Comparison of ENCODE assay signal across 12 mouse cellular contexts in the genomic region with DNA sequence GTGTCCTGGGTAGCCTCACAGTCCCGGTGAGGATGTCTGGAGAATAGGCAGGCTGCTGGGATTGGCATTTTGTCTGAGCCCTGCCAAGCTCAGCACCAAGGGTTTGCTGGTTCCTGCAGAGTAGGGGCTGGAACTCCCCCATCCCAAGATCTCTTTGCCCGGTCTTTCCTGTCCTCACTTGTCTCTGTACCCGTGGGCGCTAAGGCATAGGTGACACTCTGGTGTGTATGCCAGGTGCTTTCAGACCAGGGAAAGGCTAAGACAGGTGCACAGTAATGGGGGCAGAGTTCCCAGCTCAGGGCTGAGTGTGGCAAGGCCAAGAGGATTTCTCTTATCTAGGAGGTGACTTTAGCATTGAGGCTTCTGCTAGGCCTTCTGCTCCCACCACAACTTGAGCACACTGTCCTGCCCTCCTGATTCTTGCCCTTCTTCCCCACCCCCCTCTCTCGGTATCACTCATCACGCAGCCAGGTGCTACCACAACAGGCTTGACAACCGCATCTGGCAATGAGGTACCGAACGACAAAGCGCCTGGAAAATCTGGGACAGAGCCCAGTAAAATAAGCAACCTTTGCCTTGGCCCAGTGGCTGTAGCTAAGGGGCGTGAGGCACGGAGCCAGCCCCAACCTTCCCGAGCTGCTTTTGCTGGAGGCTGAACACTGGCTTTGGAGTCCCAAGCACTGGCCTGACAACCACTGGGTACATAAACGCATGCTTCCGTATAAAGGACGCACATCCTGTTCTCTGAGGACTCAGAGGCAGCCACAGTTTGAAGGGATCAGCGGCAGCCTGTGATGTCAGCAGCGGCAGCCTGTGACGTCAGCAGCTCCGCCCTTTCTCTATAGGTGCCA. TPM values are rescaled to one million over a fixed set of nuclear protein-coding genes. Genes with fewer than 3 reads are reported as not detected.
DNase-seq lines count a peak whose midpoint lies in the region; ATAC-seq and TF ChIP-seq lines count a peak whose summit lies in the region.
"Had no signal": no experiment of that assay in that cellular context is flagged by ENCODE, and none has a peak within 500 bp of the region (broad histone marks: within the 10 kb centered on the region; RNA-seq: fewer than 3 reads in every experiment).

No protein-coding gene starts in this region.

- ATAC-seq in liver, embryonic 15.5 days (ENCODE audit: insufficient read depth): no peak
- no peak for ATAC-seq in forebrain, embryonic 16.5 days
- ATAC-seq: forebrain, postnatal 0 days had no signal

- H3K27ac ChIP-seq in kidney, adult 2 months (ENCODE audit: insufficient read depth, low read depth, low read length): peak overlapping the region; percentile 84
- no peak overlapping the region for H3K27ac ChIP-seq in liver, embryonic 15.5 days (replicated peaks)
- H3K27ac ChIP-seq in forebrain, embryonic 16.5 days (ENCODE audit: low read length): no peak overlapping the region
- H3K27ac ChIP-seq in hindbrain, embryonic 10.5 days: no peak overlapping the region
- H3K27ac ChIP-seq: embryonic facial prominence, embryonic 10.5 days; macrophage had no signal

- H3K4me1 ChIP-seq in E14TG2a.4 (replicated peaks; ENCODE audit: low read depth, low read length): peaks cover 77% of the 10 kb centered on the region
- peaks cover 26% of the 10 kb centered on the region for H3K4me1 ChIP-seq in kidney, adult 2 months (ENCODE audit: control insufficient read depth, insufficient read depth, low read length)
- no peaks in the 10 kb centered on the region; the same call in 1 of the 2 replicates for H3K4me1 ChIP-seq in liver, embryonic 15.5 days (replicated peaks)
- H3K4me1 ChIP-seq in forebrain, embryonic 16.5 days (replicated peaks; ENCODE audit: control insufficient read depth, insufficient read depth, low read length): peaks cover 4% of the 10 kb centered on the region; the same call in 1 of the 2 replicates
- peaks cover 37% of the 10 kb centered on the region for H3K4me1 ChIP-seq in hindbrain, embryonic 10.5 days (replicated peaks)

- no peak for TF ChIP-seq POLR2A in kidney, adult 2 months (IDR thresholded peaks at IDR 0.05; ENCODE audit: low read depth, low read length)

- 41% methylated on average over 20 of the region's 20 CpGs for whole genome bisulfite sequencing in kidney, adult 2 months
- WGBS in liver, embryonic 15.5 days (ENCODE audit: insufficient replicate concordance): 58% methylated on average over 20 of the region's 20 CpGs
- 79% methylated on average over 20 of the region's 20 CpGs for WGBS in forebrain, embryonic 16.5 days
- WGBS in hindbrain, embryonic 10.5 days: 88% methylated on average over 20 of the region's 20 CpGs

- peak overlapping the region; percentile 82 for H3K4me3 ChIP-seq in E14TG2a.4 (replicated peaks; ENCODE audit: low read length)
- peak overlapping the region; percentile 66; the same call in 1 of the 2 replicates for H3K4me3 ChIP-seq in kidney, adult 2 months (ENCODE audit: insufficient read depth, low read depth, low read length)
- 0 out of 2 replicates have a peak overlapping the region, but pooled peaks have one; percentile 42 for H3K4me3 ChIP-seq in liver, embryonic 15.5 days (replicated peaks)
- no peak overlapping the region for H3K4me3 ChIP-seq in forebrain, embryonic 16.5 days (replicated peaks; ENCODE audit: low read length)
- H3K4me3 ChIP-seq in hindbrain, embryonic 10.5 days: no peak overlapping the region
- H3K4me3 ChIP-seq: embryonic facial prominence, embryonic 10.5 days had no signal

- peak overlapping the region; percentile 54 for H3K4me2 ChIP-seq in liver, embryonic 15.5 days
- no peak overlapping the region for H3K4me2 ChIP-seq in forebrain, embryonic 16.5 days (ENCODE audit: low read length)

- no peak for TF ChIP-seq CTCF in E14TG2a.4 (conservative IDR thresholded peaks at IDR 0.05; ENCODE audit: low read length)
- TF ChIP-seq CTCF in kidney, adult 2 months (conservative IDR thresholded peaks at IDR 0.05; ENCODE audit: insufficient read depth, insufficient read length, low read depth, low read length): no peak

- H3K9ac ChIP-seq in liver, embryonic 15.5 days: no peak overlapping the region
- no peak overlapping the region for H3K9ac ChIP-seq in forebrain, embryonic 16.5 days (replicated peaks; ENCODE audit: low read depth, low read length)
- H3K9ac ChIP-seq: forebrain, postnatal 0 days had no signal

- H3K9me3 ChIP-seq in E14TG2a.4 (ENCODE audit: low read length): no peaks in the 10 kb centered on the region
- H3K9me3 ChIP-seq in liver, embryonic 15.5 days (replicated peaks): no peaks in the 10 kb centered on the region
- no peaks in the 10 kb centered on the region for H3K9me3 ChIP-seq in forebrain, embryonic 16.5 days (ENCODE audit: control insufficient read depth, low read length)
- no peaks in the 10 kb centered on the region for H3K9me3 ChIP-seq in hindbrain, embryonic 10.5 days
- H3K9me3 ChIP-seq: embryonic facial prominence, embryonic 10.5 days had no signal

- H3K27me3 ChIP-seq in E14TG2a.4 (ENCODE audit: insufficient read depth, low read length): no peaks in the 10 kb centered on the region
- no peaks in the 10 kb centered on the region for H3K27me3 ChIP-seq in kidney, adult 2 months (replicated peaks; ENCODE audit: control insufficient read depth, insufficient read depth, low read length)
- H3K27me3 ChIP-seq in liver, embryonic 15.5 days: peaks cover 56% of the 10 kb centered on the region
- peaks cover 14% of the 10 kb centered on the region for H3K27me3 ChIP-seq in forebrain, embryonic 16.5 days (replicated peaks; ENCODE audit: control insufficient read depth, insufficient read depth, low read length)
- H3K27me3 ChIP-seq in hindbrain, embryonic 10.5 days (ENCODE audit: insufficient read depth, poor library complexity, severe bottlenecking): peaks cover 47% of the 10 kb centered on the region

- peak; percentile 16 for DNase-seq in left cerebral cortex, postnatal 4 days
- DNase-seq in left cerebral cortex, adult 18-20 months (ENCODE audit: low spot score in 2 of 2): no peak
- peak; percentile 90 for DNase-seq in kidney, adult 2 months
- DNase-seq in left cerebral cortex, postnatal 36 days (ENCODE audit: low spot score in 2 of 2): no peak
- no peak for DNase-seq in hindbrain, embryonic 10.5 days (ENCODE audit: low spot score)
- DNase-seq: forebrain, postnatal 0 days; retina, postnatal 1 day had no signal

- intact Hi-C loops in left cerebral cortex, postnatal 4 days (cut with DNase I): no loop called here
- intact Hi-C loops in left cerebral cortex, postnatal 36 days (cut with DNase I): loop anchor here (10.0 kb wide), 1 partner anchor 185 kb away; no protein-coding TSS in a partner anchor

- peaks cover 50% of the 10 kb centered on the region for H3K36me3 ChIP-seq in E14TG2a.4 (ENCODE audit: insufficient read depth, low read length)
- H3K36me3 ChIP-seq in kidney, adult 2 months (ENCODE audit: control insufficient read depth, insufficient read depth, low read length): peaks cover 19% of the 10 kb centered on the region
- H3K36me3 ChIP-seq in liver, embryonic 15.5 days (replicated peaks): peaks cover 34% of the 10 kb centered on the region
- no peaks in the 10 kb centered on the region for H3K36me3 ChIP-seq in forebrain, embryonic 16.5 days (ENCODE audit: control insufficient read depth, insufficient read depth)
- H3K36me3 ChIP-seq in hindbrain, embryonic 10.5 days: 0 out of 2 replicates have a peak, but pooled peaks cover 8% of the 10 kb centered on the region

RNA-seq across cellular contexts. Expression of gene Grb7, which starts 4.0 kb away (rescaled TPM):
- 1 to 10 TPM; 2.2 to 2.3 TPM for total RNA-seq in left cerebral cortex, postnatal 4 days (2021)
- total RNA-seq in left cerebral cortex, adult 18-20 months (2021): 1 to 10 TPM; 3.6 to 4.3 TPM
- 143 and 160 TPM in 2 replicates for polyA plus RNA-seq in kidney, adult 2 months (2012; rRNA removed)
- 25.5 and 32.0 TPM in 2 replicates for polyA plus RNA-seq in liver, embryonic 15.5 days (2015; fragmentation: Nextera tagmentation; extraction: Ambion mirVana)
- total RNA-seq in left cerebral cortex, postnatal 36 days (2021): 1 to 10 TPM; 2.8 to 2.9 TPM
- 0.51 and 0.70 TPM in 2 replicates for polyA plus RNA-seq in forebrain, embryonic 16.5 days (2015; fragmentation: Nextera tagmentation; extraction: Ambion mirVana)
- 3.6 and 8.6 TPM in 2 replicates for polyA plus RNA-seq in hindbrain, embryonic 10.5 days (2016; fragmentation: Nextera tagmentation; extraction: Ambion mirVana)

RNA-seq across cellular contexts. Expression of gene Mien1, which starts 11.4 kb away (rescaled TPM):
- total RNA-seq in left cerebral cortex, postnatal 4 days (2021): 100 to 1,000 TPM; 111 to 118 TPM
- total RNA-seq in left cerebral cortex, adult 18-20 months (2021): 100 to 1,000 TPM; 104 to 110 TPM
- polyA plus RNA-seq in kidney, adult 2 months (2012; rRNA removed): 126 and 179 TPM in 2 replicates
- polyA plus RNA-seq in liver, embryonic 15.5 days (2015; fragmentation: Nextera tagmentation; extraction: Ambion mirVana): 57.2 TPM in 2 replicates
- total RNA-seq in left cerebral cortex, postnatal 36 days (2021): 100 to 1,000 TPM; 100 to 126 TPM
- 243 and 253 TPM in 2 replicates for polyA plus RNA-seq in forebrain, embryonic 16.5 days (2015; fragmentation: Nextera tagmentation; extraction: Ambion mirVana)
- 120 and 161 TPM in 2 replicates for polyA plus RNA-seq in hindbrain, embryonic 10.5 days (2016; fragmentation: Nextera tagmentation; extraction: Ambion mirVana)

RNA-seq across cellular contexts. Expression of gene Erbb2, which starts 37.9 kb away (rescaled TPM):
- total RNA-seq in left cerebral cortex, postnatal 4 days (2021): 1 to 10 TPM; 3.9 to 4.1 TPM
- 1 to 10 TPM; 2.0 to 2.2 TPM for total RNA-seq in left cerebral cortex, adult 18-20 months (2021)
- 44.8 and 55.9 TPM in 2 replicates for polyA plus RNA-seq in kidney, adult 2 months (2012; rRNA removed)
- polyA plus RNA-seq in liver, embryonic 15.5 days (2015; fragmentation: Nextera tagmentation; extraction: Ambion mirVana): 2.0 and 2.3 TPM in 2 replicates
- total RNA-seq in left cerebral cortex, postnatal 36 days (2021): 1 to 10 TPM; 1.7 to 2.4 TPM
- polyA plus RNA-seq in forebrain, embryonic 16.5 days (2015; fragmentation: Nextera tagmentation; extraction: Ambion mirVana): 4.9 and 6.2 TPM in 2 replicates
- polyA plus RNA-seq in hindbrain, embryonic 10.5 days (2016; fragmentation: Nextera tagmentation; extraction: Ambion mirVana): 23.3 TPM in 2 replicates
- polyA plus RNA-seq: macrophage had no signal

RNA-seq across cellular contexts. Expression of gene Pgap3, which starts 49.9 kb away (rescaled TPM):
- total RNA-seq in left cerebral cortex, postnatal 4 days (2021): 1 to 10 TPM; 7.6 to 9.2 TPM
- total RNA-seq in left cerebral cortex, adult 18-20 months (2021): 10 to 100 TPM in 1 of 2 experiments, 1 to 10 TPM in 1; 9.4 to 10.3 TPM
- polyA plus RNA-seq in kidney, adult 2 months (2012; rRNA removed): 32.2 and 35.4 TPM in 2 replicates
- 3.3 and 3.5 TPM in 2 replicates for polyA plus RNA-seq in liver, embryonic 15.5 days (2015; fragmentation: Nextera tagmentation; extraction: Ambion mirVana)
- 10 to 100 TPM in 1 of 2 experiments, 1 to 10 TPM in 1; 9.9 to 10.9 TPM for total RNA-seq in left cerebral cortex, postnatal 36 days (2021)
- polyA plus RNA-seq in forebrain, embryonic 16.5 days (2015; fragmentation: Nextera tagmentation; extraction: Ambion mirVana): 7.4 and 9.4 TPM in 2 replicates
- 9.3 and 9.8 TPM in 2 replicates for polyA plus RNA-seq in hindbrain, embryonic 10.5 days (2016; fragmentation: Nextera tagmentation; extraction: Ambion mirVana)

Comparison
In these comparisons a context has a peak if more than half of its experiments do, and no peak if none do; other contexts are left out.
1. DNase-seq: peak in left cerebral cortex, postnatal 4 days (single experiment) and kidney, adult 2 months (single experiment); none in left cerebral cortex, adult 18-20 months (0 of 2), left cerebral cortex, postnatal 36 days (0 of 2) and hindbrain, embryonic 10.5 days (single experiment).
2. H3K4me3 ChIP-seq: peak in E14TG2a.4 (single experiment), kidney, adult 2 months (single experiment) and liver, embryonic 15.5 days (single experiment); none in forebrain, embryonic 16.5 days (single experiment) and hindbrain, embryonic 10.5 days (single experiment).